Mouse (Mus musculus): Measurements from ENCODE around the gene Lrrk1. TPM values are rescaled to one million over a fixed set of nuclear protein-coding genes. Genes with fewer than 3 reads are reported as not detected.

The Lrrk1 gene
- polyA plus RNA-seq (2012; ENCODE audit: low replicate concordance) = 2.5 and 9.2 TPM in 2 replicates

DNA sequence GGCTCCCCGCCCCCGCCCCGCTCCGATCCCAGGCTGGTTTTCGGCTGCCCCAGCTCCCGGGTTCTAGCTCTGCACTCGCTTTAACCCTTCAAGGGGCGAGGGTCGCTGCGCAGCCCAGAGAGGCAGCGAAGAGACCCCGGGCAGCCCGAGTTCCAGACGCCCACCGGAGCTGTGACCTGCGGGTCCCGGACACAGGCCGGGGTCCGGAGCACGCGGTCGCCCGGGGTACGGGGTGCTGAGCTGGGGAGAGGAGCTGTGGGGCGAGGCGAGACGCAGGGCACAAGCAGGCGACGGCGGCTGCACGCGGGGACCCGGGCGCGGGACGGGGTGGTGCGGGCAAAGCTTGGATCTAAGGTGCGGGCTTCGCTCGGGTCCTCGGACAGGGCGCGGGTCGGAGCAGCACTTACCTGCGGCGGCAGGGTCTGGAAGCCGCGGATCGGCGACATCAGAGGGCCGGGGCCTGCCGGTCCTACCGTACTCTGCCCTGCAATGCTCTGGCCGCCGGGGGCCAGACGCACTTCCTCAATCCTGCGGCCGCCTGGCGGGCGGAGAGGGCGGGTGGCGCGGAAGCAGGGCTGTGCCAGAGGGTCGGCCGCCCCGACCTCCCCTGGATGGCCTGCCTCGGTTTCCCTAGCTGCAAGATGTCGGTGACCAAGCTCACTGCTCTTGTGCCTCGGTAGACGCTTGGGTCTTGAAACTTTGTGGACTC, at the start of gene Lrrk1:
Gene Lrrk1 (minus strand): TSS at position 538 of the 709 bp plus-strand sequence.

DNA sequence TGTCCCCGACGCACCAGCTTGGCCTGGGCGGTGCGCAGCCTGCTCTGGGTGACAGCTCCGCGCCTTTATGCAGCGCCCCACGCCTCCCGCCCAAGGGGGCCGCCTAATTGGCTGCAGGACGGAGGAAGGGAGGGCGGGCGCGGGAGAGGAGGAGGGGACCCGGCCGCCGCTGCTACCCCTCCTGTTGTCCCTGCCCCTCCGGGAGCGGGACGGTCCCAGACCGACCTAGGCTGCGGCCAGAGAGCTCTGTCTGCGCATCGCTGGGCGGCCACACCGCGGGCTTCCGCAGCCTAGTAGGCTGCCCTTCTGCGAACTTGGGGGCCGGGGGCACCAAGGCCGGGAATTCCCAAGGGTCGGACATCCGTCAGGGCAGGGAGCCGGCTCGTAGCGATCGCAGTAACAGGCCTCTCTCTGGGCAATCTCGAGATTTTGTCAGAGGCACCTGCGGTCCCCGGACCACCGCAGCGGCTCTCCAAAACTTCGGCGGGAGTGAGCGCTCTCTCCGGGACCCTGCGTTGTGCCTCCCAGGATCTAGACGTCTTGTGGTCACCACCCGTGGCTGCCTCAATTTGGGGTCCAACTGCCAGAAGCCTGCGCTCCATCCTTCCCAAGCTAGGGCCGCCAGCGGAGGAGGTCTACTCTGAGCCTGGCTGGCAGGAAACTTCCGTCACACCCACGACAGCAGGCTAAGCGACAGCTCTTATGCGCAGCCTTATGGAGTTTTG, 39.4 kb upstream of the Lrrk1 start, which contains the start of gene Aldh1a3:
Gene Aldh1a3 (minus strand): TSS at position 81 of the 725 bp plus-strand sequence.

DNA sequence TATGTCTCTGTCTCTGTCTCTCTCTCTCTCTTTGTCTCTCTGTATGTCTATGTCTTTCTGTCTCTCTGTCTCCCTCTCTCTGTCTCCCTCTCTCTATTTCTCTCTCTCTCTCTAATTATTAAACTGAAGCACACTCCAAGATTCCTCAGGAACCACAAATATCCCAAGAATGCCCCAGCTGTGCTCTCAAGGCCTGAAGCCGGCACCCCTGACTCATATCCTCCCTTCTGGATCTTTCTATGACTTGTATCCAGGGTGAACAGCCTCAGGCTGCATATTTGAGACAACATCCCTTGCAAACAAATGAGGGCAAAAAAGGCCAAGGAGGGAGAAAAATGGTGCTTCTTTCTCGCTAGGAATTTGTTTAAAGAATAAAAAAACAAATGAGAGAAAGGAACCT, 22.2 kb downstream of the Lrrk1 start, which contains the start of gene Gm10974:
Gene Gm10974 (plus strand): TSS at position 2 of the 400 bp plus-strand sequence.

Other genes starting within 250 kb of the Lrrk1 start
- gene Gm10974, start 22.4 kb downstream of the Lrrk1 start, polyA plus RNA-seq (2012; ENCODE audit: low replicate concordance) = not detected in 2 replicates
- 0.65 TPM in 1 of 2 replicates, not detected in the other for gene Aldh1a3, start 39.2 kb upstream of the Lrrk1 start, polyA plus RNA-seq (2012; ENCODE audit: low replicate concordance)